Mouse (Mus musculus) forelimb bud, embryonic 11.5 days (tissue): ENCODE data around the gene Dnph1.
A peak's percentile ranks its signal among the peaks of the same experiment; 100 is the strongest.
"Not testable (repeated sequence)": the region's sequence is repeated elsewhere in the genome, so short reads cannot be mapped to it uniquely, and the experiment has no call there.

Source experiments
- DNase-seq: peaks from one replicate; pipeline ENCODE4 v3.0.0-alpha.2; 2012; ENCODE audit warnings: low read depth, low spot score

The Dnph1 gene

DNA sequence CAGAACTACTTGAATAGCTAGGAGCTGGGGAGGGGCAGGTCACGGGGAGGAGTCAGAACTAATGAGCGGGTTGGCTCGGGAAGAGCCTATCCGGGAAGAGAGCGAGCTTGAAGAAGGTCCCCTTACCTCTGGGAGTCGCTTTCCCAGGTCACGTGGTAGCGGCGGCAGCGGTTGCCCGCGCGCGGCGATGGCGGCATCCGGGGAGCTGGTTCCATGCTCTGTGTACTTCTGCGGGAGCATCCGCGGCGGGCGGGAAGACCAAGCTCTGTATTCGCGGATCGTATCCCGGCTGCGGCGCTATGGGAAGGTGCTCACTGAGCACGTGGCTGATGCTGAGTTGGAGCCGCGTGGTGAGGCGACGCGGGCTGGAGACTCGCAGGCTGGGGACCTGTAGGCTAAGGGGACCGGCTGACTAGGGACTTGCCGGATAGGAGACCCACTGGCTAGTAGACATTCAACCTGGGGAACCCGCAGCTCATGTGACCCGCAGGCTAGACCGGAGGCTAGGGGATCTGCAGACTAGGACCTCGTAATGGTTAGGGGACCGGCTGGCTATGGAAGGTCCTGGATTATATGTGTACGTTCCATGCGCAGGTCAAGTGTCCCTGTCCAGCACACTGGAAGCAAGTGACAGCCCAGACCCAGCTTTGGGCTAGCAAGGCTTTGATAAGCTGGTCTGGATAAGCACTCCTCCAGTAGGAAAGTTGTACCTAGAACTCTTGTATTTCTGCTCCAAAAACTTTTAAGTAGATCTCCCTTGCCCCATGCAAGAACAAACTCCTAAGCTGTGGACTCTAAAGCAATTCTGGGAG, at the start of gene Dnph1:
Gene Dnph1 (plus strand): TSS at position 89 of the 812 bp plus-strand sequence.
- peak; percentile 89 for DNase-seq

DNA sequence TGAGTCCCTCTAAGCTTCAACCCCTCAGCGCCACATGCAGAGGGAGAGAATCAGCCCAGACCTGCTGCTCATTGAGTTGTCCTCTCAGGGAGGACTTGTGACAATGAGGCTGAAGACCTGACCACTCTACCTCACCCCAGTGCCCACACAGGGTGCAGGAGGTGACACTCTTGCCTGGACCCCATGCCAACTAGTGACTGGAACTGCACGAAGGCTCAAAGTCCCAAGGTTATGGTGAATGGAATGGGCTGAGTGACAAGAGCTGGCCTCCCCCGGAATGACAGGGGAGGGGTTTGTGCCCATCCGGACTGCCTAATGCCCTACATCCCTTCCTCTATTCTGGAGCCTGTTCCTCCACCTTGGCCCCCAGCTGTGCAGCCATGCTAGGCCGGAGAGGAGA, 43.8 kb upstream of the Dnph1 start:
- DNase-seq: no peak

DNA sequence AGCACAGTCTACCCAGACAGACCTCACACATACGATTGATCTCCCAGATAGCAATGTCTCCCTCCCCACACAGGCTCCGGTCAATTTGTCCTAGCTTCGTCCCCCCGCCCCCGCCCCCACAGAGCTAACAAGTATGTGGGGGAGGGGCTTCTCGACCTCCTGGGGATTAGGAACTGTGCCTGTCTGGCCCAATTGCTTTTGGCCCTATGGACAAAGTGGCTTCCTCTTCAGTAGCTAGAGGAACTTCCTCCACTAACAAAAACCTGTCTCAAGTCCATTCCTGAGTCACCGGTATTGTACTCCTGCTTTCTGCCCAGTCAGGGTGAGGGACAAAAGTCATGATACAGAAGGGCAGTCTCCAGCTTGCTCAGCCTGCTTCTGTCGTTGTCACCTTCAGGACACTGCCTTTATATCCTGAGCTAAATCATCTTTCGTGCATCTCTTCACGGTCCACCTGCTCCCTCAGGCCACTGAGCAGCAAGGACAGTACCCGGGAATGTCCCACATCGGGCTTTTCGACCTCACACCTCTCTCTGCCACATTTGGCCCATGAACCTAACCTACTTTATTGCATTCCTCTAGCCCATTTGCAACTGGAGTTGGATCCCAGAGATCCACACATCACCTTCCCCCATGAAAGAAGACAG, 43.1 kb upstream of the Dnph1 start:
- no peak for DNase-seq

DNA sequence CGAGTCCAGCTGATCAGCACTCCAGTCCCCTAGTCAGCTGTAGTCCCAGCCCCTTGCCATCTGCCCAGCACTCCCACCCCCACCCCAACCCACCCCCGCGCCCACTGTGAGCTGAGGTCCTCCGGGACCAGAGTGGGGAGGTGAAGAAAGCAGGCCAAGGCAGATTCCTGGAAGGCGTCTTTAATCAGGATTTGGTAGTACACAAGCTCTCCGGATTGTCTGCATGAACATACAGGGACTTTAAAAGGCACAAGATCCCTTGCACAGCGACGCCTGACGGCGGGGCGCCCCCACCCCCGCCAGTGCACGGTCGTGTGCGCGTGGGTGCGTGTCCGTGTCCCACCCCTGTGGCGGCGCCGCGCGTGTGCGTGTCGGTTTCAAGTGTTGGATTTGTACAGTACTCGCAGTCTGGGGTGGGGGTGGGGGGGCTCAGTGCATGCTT, 42.5 kb upstream of the Dnph1 start:
- DNase-seq: no peak

DNA sequence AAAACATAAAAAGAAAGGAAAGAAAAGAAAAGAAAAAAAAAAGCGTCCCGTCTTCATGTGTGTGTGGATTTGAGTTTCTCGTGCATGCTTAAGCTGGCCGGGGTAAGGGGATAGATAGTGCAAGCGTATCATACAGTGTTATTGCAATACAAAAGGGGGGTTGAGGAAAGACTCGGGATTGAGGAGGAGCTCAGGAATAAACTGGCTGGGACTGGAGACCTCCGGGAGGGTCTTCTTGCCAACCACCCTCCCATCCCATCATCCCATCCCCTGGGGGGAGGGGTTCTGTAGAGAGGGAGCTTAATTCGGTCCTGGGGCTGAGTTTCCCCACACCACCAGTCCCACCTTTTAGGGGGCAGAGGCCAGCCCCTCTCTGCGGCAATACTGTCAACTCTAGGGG, 42.0 kb upstream of the Dnph1 start:
- DNase-seq: no peak

DNA sequence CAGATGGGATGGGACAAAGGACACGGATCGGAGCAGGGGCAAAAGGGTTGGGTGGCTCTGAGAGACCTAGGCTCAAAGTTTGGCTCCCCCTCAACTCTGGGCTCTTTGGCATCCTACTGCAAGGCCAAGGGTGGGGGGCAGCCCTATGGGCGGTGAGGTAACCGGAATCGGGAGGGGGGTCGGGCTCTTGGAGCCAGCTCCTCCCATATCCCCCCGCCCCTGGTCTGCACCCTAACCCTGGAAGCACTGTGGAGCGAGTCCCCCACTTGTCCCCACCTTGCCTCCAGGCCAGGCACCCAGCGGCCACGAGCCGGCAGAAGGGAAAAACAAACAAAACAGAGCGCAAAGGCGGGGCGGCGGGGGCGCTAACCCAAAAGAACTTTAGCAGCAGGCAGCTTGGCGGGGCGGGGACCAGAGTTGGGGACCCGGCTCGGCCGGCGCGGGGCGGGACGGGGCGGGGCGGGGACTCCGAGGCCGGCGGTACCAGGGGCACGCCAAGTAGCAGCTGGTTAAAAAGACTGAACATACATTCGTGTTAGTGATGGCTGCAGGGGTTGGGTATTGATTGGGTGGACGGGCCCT, 41.3 kb upstream of the Dnph1 start:
- no peak for DNase-seq

DNA sequence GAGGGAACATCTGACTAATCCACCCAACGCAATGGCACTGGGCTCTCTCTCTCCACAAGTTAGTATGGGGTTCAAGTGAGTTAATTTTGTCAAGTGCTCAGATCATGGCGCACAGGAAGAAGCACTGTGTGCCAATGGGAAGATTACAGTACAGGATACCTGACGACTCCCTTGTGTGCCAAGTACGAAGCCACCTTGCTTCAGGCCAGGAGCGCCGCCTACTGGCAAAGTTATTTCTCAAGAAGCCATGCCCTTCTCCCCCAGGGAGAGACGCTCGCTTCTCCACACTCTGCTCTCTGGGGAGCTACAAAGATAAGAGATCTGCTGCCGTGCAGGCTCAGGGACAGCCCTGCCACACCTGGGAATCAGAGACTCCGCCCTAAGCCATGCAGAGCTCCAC, 38.7 kb upstream of the Dnph1 start:
- no peak for DNase-seq

DNA sequence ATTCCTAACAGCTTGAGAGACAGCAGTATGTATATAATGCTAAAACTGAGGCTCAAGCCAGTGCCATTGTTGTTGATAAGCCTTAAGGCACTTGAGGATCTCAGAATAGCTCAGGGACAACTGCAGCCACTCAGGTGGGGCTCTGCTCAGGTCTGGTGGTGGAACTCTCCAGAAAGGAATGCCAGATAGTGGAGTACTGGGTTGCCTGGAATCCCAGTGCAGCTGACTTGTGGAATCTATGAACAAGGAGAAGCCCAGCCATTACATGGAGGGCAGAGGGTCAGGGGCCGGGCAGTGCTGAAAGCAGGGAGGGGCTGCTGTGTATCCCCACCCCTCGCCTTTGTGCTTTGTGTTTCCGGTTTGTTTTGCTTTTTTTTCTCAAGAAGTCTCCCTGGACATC, 38.1 kb upstream of the Dnph1 start:
- DNase-seq: no peak

DNA sequence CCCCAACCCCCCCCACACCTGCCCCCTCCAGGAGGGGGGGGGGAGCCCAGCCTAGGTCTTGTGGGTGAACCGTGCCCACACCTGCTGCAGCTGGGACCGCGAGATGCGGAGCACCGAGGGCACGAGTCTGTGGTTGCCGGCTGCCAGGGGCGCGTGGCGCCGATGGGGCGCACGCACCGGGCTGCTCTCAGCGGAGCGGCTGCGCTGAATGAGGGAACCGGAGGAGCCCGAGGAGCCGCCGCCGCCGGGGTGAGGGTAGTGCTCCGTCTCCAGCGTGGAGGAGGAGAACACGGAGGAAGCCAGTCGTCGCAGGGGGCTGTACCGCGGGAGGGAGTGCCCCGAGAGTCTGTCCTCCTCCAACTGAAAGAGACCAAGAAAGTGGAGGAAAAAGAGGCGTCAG, 35.8 kb upstream of the Dnph1 start:
- DNase-seq: no peak

DNA sequence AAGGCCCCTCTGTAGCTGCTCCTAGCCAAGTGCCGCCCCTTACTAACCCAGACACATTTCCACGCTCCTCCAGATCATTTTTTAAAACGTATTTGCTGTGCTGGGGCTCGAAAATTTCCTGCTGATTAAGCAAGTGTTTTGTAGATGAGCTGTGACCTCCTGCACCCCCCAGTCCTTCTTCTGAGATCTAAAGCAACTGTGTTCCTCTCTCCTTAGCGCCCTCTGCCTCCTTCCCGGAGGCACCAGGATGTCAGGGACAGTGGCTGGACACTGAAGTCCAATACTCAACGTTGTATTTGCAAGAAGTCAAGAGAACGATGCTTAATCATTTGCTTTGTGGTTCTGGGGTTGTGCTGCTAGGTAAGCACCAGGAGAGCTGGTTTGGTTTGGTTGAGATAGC, 35.2 kb upstream of the Dnph1 start:
- DNase-seq: no peak

DNA sequence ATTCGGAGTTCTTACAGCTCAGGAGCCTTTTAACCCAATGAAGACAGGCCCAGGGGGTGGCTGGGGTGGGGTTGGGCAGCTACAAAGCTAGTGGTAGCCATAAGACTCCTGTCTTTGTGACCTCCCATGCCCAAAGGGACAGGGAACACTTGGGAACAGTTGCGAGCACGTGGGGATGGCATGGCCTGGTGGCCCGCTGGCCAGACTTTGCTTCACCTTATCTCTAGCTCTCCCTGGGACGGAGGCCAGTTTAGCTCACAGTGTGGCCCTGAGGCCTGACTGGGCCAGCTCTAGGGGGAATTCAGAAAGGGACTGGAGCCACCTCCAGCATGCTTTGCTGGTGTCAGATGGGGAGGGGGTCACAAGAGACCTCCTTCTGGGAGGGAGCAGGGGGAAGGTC, 34.3 kb upstream of the Dnph1 start:
- no peak for DNase-seq

DNA sequence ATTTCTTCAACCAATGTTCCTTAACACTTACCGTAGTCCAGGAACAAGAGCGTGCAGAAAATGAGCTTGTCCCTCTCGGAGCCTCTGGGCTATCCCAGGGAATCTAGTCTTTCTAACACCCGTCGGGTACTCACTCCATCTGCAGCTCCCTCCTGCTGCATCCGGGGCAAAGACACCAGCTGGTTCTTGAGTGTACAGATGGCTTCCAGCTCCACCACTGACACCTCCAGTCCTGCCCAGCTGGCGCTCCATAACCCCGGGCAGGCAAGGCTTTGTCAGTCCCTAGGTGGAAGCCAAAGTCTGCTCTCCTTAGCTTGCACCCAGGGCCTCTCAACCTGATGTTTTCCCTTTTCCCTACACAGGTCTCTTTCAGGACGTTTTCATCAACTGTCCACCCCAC, 28.7 kb upstream of the Dnph1 start:
- DNase-seq: no peak

DNA sequence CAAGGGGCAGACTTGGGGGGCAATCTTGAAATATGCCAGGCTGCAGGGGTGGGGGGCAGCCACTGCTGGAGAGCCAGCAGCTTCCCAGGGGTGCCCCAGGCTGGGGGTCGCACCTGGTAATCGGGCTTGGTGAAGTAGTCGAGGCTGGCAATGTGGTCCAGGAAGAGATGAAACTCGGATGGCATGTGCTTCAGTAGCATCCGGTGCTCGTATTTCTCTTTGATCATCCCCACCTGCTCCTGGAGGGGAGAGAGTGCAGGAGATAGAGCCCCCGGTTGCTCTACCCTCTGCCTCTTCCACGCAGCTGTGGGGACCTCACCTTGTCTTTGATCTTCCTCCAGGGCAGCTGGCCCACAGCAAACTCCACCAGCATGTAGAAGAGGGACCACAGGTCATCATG, 19.9 kb upstream of the Dnph1 start:
- no peak for DNase-seq

DNA sequence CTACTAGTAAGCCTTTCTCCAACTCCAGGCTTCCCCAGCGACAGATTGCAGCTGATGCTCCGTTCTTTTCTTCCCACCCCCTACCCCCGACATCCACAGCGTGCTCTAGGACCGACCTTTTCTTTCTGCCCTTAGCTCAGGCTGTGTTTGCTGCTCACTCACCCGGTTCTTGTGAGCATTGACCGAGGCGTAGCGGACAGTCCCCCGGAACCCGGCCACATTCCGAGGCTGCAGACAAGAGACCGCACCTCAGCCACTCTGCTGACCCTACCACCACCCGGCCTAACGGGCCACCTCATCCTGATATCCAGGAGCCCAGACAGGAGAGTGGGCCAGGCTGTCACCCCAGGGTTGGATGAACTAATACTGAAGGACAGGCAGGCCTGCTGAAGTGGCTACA, 19.2 kb upstream of the Dnph1 start:
- no peak for DNase-seq

DNA sequence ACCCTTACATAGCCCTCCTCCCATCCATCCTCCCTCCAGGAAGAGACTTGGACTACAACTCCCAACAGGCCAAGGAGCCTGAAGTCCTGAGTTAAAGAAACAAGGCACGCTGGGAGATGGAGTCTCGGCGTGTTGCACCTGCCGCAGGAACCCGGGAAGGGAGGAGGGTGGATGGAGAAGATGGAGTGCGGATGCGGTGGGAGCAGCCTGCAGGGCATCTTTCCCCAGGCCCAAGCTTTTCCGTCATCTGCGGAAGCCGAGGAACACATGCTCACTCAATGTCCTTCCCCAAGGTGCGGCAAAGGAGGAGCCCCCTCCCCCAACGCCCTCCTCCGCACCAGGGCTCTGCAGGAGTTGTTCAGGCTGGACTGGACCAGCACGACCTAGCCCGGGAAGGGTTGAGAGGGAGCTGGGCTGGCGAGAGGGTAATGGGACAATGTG, 12.9 kb upstream of the Dnph1 start:
- no peak for DNase-seq

DNA sequence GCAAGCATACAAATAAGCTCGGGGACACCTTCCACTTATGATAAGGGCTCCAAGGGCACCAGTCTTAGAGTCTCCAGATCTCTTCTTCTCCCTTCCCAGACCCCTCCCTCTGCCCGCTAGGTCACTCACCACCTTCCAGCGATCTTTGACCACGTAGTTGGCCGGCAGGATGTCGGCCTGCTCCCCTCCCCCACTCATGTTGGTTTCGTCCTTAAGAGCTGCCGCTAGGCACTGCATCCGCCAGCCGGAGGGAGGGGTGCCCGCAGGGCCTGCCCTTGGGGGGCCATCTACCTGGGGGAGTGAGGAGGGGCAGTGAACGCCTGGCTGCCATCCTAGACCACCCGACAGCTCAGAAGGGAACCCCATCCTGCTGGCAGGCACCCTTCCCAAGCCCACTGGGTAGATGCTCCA, 12.5 kb upstream of the Dnph1 start:
- no peak for DNase-seq

DNA sequence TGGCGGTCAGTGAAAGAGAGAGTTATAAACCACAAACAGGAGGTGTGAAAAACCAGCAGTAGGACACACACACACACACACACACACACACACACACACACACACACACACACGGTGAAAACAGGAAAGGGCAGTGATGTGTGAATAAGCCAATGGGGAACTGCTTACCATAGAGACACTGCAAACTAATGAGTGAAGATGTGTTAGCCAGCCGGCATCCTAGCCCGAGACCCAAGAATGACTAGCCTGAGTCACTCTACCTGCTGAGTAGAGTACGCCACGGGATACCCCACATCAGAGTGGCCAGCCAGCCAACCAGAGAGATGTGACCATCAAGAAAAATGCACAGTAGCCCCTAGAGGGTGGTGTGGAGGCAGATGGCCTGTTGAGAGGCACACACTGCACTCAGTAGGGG, 12.0 kb upstream of the Dnph1 start:
- DNase-seq: no peak

DNA sequence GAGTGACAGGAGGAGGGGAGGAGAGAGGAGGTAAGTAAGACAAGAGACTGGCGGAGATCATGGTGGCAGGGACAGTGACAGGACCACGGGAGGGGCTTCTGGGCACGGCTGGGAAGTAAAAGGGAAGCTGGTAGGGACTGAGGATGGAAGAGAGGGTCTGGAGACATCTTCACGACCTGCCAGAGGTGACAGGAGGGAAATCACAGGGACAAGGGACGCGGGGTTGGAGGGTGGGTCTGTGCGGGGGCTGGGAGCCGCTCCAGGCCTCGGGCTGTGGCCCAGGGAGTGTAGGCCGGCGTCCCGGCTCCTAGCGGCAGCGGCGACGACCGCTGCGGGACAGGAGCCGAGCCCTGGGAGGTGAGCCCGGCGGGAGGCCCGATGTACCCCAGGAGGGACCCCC, 9.5 kb upstream of the Dnph1 start:
- no peak for DNase-seq

DNA sequence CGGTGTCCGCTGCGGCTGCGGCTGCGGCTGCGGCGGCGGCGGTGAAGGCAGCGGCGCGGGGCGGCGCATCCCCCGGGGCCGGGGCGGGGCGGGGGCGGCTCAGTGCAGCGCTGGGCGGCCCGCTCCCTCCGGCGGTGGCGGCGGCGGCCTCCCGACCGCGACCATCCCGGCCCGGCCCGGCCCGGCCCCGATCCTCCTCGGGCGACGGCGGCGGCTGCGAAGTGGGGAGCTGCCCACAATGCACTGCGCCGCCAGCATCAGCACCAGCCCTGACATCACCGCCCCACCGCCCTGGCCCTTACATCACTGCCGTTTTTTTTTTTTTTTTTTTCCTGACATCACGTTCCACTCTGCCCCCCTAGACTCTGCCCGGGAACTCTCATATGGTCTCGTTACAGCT, 9.1 kb upstream of the Dnph1 start, which contains the start of gene Ttbk1:
Gene Ttbk1 (minus strand): TSS at position 245 of the 400 bp plus-strand sequence.
- no peak for DNase-seq

DNA sequence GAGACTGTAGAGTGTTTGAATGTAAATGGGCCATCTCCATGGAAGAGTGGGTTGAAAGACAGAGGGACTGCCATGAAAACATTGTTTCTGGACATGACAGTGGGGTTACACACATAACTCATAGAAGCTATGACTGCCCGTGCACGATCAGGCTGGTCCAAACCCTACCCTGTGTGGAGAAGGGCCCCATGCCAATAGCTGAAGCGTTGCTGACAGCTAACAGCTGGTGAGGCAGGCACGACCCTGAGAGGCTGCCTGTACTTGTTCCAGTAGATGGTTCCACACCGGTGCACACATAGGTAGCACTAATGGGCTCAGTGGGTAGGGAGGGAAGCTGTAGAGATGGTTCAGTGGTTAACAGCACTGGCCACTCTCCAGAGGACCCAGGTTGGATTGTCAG, 1.0 kb upstream of the Dnph1 start:
- DNase-seq: no peak

DNA sequence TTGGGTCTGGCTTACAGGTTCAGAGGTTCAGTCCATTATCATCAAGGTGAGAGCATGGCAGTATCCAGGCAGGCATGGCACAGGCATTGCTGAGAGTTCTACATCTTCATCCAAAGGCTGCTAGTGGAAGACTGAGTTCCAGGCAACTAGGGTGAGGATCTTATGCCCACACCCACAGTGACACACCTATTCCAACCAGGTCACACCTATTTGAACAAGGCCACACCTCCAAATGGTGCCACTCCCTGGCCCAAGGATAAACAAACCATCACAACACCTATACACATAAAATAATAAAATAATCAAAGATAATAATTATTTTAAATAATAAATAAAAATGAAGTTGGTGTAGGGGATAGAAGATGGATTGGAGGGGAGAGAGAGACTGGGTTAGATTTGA, 430 bp upstream of the Dnph1 start:
- not testable (repeated sequence) for DNase-seq

DNA sequence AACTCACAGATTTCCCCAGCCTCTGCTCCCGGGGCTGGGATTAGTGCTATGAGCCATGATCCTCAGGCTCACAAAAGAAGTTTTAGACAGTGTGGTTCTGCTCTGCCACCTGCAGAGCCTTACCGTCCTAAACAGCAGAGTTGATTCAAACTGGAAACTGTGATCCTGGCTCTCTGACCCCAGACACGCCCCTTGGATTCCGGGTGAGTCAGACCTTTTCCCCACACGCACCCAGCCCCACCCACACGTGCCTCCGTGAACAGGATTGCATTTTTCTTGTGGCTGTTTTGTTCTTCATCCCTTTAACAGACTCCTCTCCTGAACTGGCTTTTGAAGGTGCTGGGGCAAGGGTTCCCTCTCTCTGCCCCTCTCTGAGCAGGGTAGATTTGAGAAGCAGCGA, 1.4 kb downstream of the Dnph1 start:
- no peak for DNase-seq

DNA sequence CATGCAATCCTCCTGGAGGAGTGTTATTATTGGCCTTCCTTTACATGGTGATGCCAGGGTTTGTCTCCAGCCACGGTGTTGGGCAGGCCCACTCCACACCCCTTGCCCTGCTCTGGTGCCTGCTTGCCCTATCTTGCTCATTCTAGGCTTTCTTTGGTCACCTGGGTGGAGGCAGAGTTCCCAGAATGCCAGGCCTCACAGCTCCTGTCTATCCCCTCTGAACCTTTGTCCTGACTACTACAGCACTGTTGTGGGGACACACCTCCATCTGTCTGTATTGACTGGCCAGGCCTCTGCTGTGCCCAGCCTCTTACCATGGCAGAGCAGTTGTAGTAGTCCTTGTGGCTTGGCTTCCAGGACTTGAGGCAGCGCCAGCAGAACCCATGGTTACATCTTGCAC, 6.3 kb downstream of the Dnph1 start:
- DNase-seq: no peak
